8 mouse cellular contexts compared by ENCODE assay signal in the genomic region with DNA sequence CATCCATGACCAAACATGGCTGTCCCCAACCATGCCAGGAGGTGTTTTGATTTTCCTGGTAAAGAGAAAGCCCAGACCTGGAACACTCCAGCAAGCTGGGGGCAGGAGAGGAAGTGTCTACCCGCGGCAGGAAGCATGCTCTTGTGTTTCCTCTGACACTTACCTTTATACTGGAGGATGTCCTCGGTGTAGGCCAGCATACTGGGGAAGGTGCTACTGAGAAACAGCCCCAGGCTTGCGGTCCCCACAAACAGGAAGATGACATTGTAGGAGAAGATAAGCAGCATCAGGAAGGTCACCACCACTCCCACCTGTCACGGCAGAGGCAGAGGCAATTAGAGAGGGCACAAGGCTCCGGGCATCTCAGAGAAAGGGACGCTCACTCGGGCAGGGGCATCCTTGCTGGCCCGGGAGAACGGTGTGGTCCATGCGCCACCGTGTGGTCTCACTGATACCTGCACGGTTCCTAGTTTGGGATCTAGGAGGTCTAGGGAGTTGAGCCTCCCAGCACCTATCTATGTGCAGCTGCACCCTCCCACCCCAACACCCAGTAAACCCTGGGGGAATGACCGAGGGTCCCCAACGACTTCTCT. TPM values are rescaled to one million over a fixed set of nuclear protein-coding genes. Genes with fewer than 3 reads are reported as not detected.
DNase-seq lines count a peak whose midpoint lies in the region; ATAC-seq and TF ChIP-seq lines count a peak whose summit lies in the region.

No protein-coding gene starts in this region.

- no peak overlapping the region for H3K9ac ChIP-seq in embryonic facial prominence, embryonic 11.5 days (replicated peaks; ENCODE audit: low read length)
- H3K9ac ChIP-seq in lung, embryonic 14.5 days: no peak overlapping the region

- WGBS in embryonic facial prominence, embryonic 11.5 days: 26% methylated on average over 15 of the region's 15 CpGs
- WGBS in lung, embryonic 14.5 days: 19% methylated on average over 15 of the region's 15 CpGs

- no peak overlapping the region for H3K27ac ChIP-seq in embryonic facial prominence, embryonic 11.5 days (replicated peaks; ENCODE audit: low read depth, low read length)
- H3K27ac ChIP-seq in lung, embryonic 14.5 days (ENCODE audit: low read depth): no peak overlapping the region

- H3K9me3 ChIP-seq in embryonic facial prominence, embryonic 11.5 days (replicated peaks; ENCODE audit: control insufficient read depth, low read length): no peaks in the 10 kb centered on the region
- H3K9me3 ChIP-seq in lung, embryonic 14.5 days (ENCODE audit: low read depth, low read length): no peaks in the 10 kb centered on the region

- peak; percentile 66 for DNase-seq in CD8-positive naive resting alpha-beta T cell, adult 2 months (ENCODE audit: low read depth in 2 of 2, low spot score in 2 of 2)
- peak; percentile 72 to 79 for DNase-seq in adrenal gland, postnatal 36 days
- DNase-seq in embryonic facial prominence, embryonic 11.5 days (ENCODE audit: low spot score): peak; percentile 76
- peak; percentile 73 to 83 for DNase-seq in heart, postnatal 10 days
- DNase-seq in kidney, postnatal 36 days: peak; percentile 59 to 85
- DNase-seq in lung, embryonic 14.5 days: peak; percentile 83
- peak; percentile 23 for DNase-seq in ovary, adult 18-20 months (ENCODE audit: low spot score)
- peak; percentile 72 for DNase-seq in thymus, postnatal 0 days (ENCODE audit: low spot score)

- H3K36me3 ChIP-seq in embryonic facial prominence, embryonic 11.5 days (replicated peaks; ENCODE audit: control insufficient read depth, insufficient read depth, low read depth, low read length): no peaks in the 10 kb centered on the region
- H3K36me3 ChIP-seq in lung, embryonic 14.5 days (ENCODE audit: insufficient read depth): no peaks in the 10 kb centered on the region

- peak; percentile 92 for TF ChIP-seq CTCF in lung, embryonic 14.5 days (IDR thresholded peaks at IDR 0.05; ENCODE audit: low read depth)

- H3K4me3 ChIP-seq in embryonic facial prominence, embryonic 11.5 days (ENCODE audit: low read depth, low read length): no peak overlapping the region
- no peak overlapping the region for H3K4me3 ChIP-seq in lung, embryonic 14.5 days (ENCODE audit: low read depth, low read length)

- ATAC-seq in embryonic facial prominence, embryonic 11.5 days (replicated peaks; ENCODE audit: insufficient number of reproducible peaks, low FRiP score, low TSS enrichment, low read depth): 0 out of 2 replicates have a peak, but pooled peaks have one; percentile 29
- peak; percentile 47; the same call in 1 of the 2 replicates for ATAC-seq in lung, embryonic 14.5 days (ENCODE audit: insufficient read depth)

- H3K4me2 ChIP-seq in embryonic facial prominence, embryonic 11.5 days (ENCODE audit: low read depth, low read length): no peak overlapping the region
- H3K4me2 ChIP-seq in lung, embryonic 14.5 days: no peak overlapping the region

- no peaks in the 10 kb centered on the region for H3K4me1 ChIP-seq in embryonic facial prominence, embryonic 11.5 days (ENCODE audit: control insufficient read depth, insufficient read depth, low read length)
- H3K4me1 ChIP-seq in lung, embryonic 14.5 days (ENCODE audit: insufficient read depth): no peaks in the 10 kb centered on the region

- no peaks in the 10 kb centered on the region for H3K27me3 ChIP-seq in embryonic facial prominence, embryonic 11.5 days (ENCODE audit: control insufficient read depth, insufficient read depth, low read length)
- no peaks in the 10 kb centered on the region for H3K27me3 ChIP-seq in lung, embryonic 14.5 days (ENCODE audit: insufficient read depth, low read length)

- intact Hi-C loops in heart, postnatal 10 days (cut with DNase I): loop anchor here (1.0 to 10.0 kb wide), 4 partner anchors 51 to 331 kb away; no protein-coding TSS in a partner anchor

RNA-seq across cellular contexts. Expression of a gene that starts 21.6 kb away (rescaled TPM):
- total RNA-seq in adrenal gland, postnatal 36 days (2021): 10 to 100 TPM; 10.1 to 30.4 TPM
- polyA plus RNA-seq in embryonic facial prominence, embryonic 11.5 days (2014; fragmentation: Nextera tagmentation; extraction: Ambion mirVana): 8.1 and 9.0 TPM in 2 replicates
- total RNA-seq in heart, postnatal 10 days (2021): 1 to 10 TPM; 1.7 TPM
- polyA plus RNA-seq in lung, embryonic 14.5 days (2014; fragmentation: Nextera tagmentation; extraction: Ambion mirVana): 23.6 and 23.8 TPM in 2 replicates
- polyA plus RNA-seq in thymus, postnatal 0 days (2015; fragmentation: Nextera tagmentation; extraction: Ambion mirVana): 15.0 and 17.1 TPM in 2 replicates

RNA-seq across cellular contexts. Expression of a gene that starts 38.8 kb away (rescaled TPM):
- 100 to 1,000 TPM; 103 to 108 TPM for total RNA-seq in adrenal gland, postnatal 36 days (2021)
- 18.0 and 19.8 TPM in 2 replicates for polyA plus RNA-seq in embryonic facial prominence, embryonic 11.5 days (2014; fragmentation: Nextera tagmentation; extraction: Ambion mirVana)
- total RNA-seq in heart, postnatal 10 days (2021): 100 to 1,000 TPM; 133 to 138 TPM
- 35.7 and 41.3 TPM in 2 replicates for polyA plus RNA-seq in lung, embryonic 14.5 days (2014; fragmentation: Nextera tagmentation; extraction: Ambion mirVana)
- 43.2 and 56.0 TPM in 2 replicates for polyA plus RNA-seq in thymus, postnatal 0 days (2015; fragmentation: Nextera tagmentation; extraction: Ambion mirVana)

Comparison
In these comparisons a context has a peak if more than half of its experiments do, and no peak if none do; other contexts are left out.
1. DNase-seq: peak in every context shown above with its lines; median percentile 83 in lung, embryonic 14.5 days; 78 in heart, postnatal 10 days; 76 in embryonic facial prominence, embryonic 11.5 days; 76 in adrenal gland, postnatal 36 days; 72 in kidney, postnatal 36 days; 72 in thymus, postnatal 0 days; 66 in CD8-positive naive resting alpha-beta T cell, adult 2 months; 23 in ovary, adult 18-20 months.